Mouse (Mus musculus) embryo, embryonic 9.5 days (tissue): ENCODE data around the gene Rspo1.

Experiments
- DNase-seq: peaks from one replicate; pipeline ENCODE4 v3.0.0-alpha.2; 2017; ENCODE audit errors: extremely low spot score

Rspo1 gene

GRCm38 (mm10) chr4:125029891-125030614 lies 43.8 kb downstream of the Rspo1 start:
- DNase-seq, result peak; percentile 92

DNA sequence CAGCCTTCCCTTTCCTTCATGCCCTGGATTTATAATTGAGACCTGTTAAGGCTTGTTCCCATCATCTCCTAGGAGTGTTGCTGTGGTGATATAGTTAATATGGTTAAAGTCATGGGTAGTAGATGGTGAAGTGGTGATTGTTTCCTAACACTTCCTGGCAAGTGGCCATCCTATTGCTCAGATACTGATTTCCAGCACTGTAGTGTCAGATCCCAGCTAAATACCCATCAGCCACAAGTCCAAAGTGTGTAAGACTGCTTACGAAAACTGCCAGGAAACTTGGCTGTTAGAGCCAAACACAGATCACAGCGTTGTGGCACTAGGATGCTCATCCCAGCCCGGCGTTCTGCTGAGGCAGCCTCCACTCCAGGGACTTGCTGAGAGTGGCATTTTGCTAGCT lies 48.1 kb downstream of the Rspo1 start:
- DNase-seq, result no peak

DNA sequence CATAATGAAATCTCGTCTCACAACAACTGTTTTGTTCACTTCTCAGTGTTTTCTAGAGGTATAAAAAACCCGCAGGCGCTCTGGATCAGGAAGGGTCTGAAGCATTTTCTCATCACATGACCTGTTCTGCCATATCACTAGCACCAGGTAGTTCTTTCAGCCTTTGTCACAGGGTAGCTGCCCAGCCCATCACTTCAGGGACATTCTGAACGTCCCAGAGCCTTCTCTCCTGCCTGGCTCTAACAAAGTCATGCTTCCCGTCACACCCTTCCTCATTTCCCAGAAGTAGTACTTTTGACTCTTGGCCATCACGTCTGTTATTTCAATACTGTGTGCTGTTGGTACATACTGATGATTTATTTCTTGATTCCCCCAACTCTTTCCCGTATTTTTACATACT lies 58.2 kb downstream of the Rspo1 start:
- no peak for DNase-seq

DNA sequence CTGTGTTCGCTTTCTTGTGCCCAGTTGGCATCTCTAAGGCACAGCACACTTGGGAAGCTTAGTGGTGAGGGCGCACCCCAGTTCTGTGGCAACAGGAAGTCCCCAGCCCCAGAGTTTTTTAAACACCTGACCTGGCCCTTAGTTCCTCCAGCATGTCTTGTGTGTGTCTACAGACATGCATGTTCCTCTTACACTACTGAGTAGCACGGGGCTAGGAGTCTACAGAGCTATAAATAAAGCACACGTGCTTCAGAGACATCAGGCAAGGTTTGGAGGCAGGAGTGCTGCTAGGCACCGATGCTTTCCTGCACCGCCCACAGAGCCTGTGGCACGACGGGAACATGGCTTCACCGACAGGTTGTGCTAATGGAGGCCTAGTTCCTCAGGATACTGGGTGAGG lies 69.2 kb downstream of the Rspo1 start:
- DNase-seq, result no peak

GRCm38 (mm10) chr4:125056476-125056875 lies 70.2 kb downstream of the Rspo1 start:
- no peak for DNase-seq

DNA sequence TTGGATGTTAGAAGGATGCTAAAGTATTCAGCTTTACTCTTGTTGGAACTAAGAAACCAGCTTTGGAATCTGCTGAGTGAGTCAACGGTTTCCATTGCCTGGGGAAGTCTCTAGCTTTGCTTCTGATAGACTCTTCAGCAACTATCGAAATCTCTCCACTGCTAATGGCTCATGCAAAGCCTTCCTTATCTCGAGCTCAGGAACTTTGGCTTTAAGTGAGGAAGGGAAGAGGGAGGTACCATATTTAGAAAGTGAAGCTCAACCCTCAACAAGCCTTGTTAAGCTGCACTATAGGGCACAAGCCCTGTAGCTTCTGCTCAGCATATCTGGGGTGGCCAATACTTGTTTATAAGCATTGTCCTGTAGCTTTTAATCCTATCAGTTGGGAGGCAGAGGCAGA lies 71.0 kb downstream of the Rspo1 start:
- DNase-seq, result no peak

- DNase-seq, result no peak
These were observed 71.8 kb downstream of the Rspo1 start for GRCm38 (mm10) chr4:125058033-125058432.
